Mouse (Mus musculus) erythroblast, embryonic 14.5 days (primary cell): Measurements from ENCODE around the gene Nid1.

ENCODE experiments used
- GATA1 ChIP-seq: IDR thresholded peaks from 2 replicates; pipeline ENCODE4 v1.6.1; 2012; ENCODE audit warnings: low read length, inconsistent platforms, mixed read lengths
- TAL1 ChIP-seq: IDR thresholded peaks from 3 replicates; pipeline ENCODE4 v1.6.1; 2012; ENCODE audit warnings: low read length, inconsistent platforms, mixed read lengths

- TF ChIP-seq GATA1 (no peak), TAL1 (no peak)
These were observed 119.8 kb downstream of the Nid1 start for GRCm38 (mm10) chr13:13557001-13557743.
